Mouse (Mus musculus) mesoderm, embryonic 11.5 days (tissue): Measurements from ENCODE around the gene 2010111I01Rik.
"Not testable (repeated sequence)": the region's sequence is repeated elsewhere in the genome, so short reads cannot be mapped to it uniquely, and the experiment has no call there.

Experiments used
- DNase-seq: peaks from one replicate; pipeline ENCODE4 v3.0.0-alpha.2; 2012; ENCODE audit warnings: low read depth, low spot score

The 2010111I01Rik gene

GRCm38 (mm10) chr13:62955997-62956396, 8.7 kb upstream of the 2010111I01Rik start:
- no peak for DNase-seq

- DNase-seq = no peak
These were observed 7.9 kb upstream of the 2010111I01Rik start for GRCm38 (mm10) chr13:62956776-62957175.

GRCm38 (mm10) chr13:62963358-62963757, 1.3 kb upstream of the 2010111I01Rik start:
- DNase-seq = no peak

DNA sequence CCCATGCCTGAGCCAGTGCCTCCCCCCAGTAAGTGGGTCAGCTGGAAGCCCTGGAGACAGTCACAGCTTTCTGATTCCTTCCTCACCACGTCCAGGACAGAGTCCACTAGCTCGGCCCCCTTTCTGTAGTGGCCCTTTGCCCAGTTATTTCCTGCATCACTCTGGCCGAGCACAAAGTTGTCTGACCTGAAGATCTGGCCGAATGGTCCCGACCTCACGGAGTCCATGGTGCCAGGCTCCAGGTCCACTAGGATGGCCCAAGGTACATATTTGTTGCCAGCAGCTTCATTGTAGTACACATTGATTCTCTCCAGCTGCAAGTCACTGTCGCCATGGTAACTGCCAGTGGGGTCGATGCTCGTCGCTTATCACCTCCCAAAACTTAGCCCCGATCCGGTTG, 3.5 kb downstream of the 2010111I01Rik start:
- DNase-seq = no peak

DNA sequence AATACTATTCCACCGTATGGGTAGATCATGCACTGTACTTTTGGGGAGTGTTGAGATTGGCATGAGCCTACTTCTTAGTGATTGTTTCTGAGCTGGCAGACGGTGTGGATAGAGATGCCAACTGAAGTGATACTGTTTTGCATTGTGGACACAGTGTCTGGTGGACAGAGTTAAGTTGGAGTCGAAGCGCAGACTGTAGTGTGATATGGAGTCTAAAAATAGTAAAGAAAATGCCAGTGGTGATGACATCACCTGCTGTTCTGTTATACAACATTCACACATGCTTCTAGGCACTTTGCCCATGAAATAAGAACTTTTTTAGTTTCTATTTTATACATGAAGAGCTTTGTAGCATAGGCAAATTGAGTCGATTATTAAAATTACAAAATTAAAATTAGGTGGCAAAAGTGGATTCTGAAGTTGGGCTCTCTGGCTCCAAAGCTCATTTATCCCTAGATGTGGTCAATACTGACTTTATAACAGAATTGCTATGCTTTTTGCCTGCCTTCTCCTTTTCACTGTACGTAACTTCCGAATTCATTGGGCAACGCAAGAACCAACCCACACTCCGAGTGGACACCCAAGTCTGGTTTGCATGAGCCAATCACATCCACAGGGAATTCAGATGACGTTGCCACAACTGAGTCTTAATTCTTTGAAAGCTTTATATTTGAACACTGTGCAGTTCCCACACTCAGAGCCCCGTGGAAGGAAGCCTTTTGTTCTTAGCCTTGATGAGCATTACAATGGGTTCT, 6.0 kb downstream of the 2010111I01Rik start:
- no peak for DNase-seq

GRCm38 (mm10) chr13:62972403-62972802, 7.7 kb downstream of the 2010111I01Rik start:
- DNase-seq = no peak

- DNase-seq = no peak
These were observed 8.4 kb downstream of the 2010111I01Rik start for GRCm38 (mm10) chr13:62973111-62973510.

DNA sequence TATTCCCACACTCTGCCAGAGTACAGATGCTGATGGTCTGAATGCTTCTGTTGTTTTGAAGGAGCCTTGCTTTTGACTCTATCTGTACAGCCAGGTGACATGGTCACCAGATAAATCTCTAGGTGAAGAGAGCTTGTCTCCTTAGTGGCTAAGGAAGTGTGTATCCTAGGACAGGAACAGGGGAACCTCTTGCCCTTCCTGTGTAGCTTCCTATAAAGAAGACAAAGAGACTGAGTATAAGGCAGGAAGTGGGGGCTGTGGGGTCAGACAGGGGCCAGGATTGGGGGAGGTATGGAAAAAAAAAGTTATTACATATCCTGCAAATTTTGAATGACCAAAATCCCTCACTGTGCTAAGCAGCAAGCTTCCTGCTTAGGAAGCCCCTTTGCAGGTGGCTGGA, 13.4 kb downstream of the 2010111I01Rik start:
- no peak for DNase-seq

DNA sequence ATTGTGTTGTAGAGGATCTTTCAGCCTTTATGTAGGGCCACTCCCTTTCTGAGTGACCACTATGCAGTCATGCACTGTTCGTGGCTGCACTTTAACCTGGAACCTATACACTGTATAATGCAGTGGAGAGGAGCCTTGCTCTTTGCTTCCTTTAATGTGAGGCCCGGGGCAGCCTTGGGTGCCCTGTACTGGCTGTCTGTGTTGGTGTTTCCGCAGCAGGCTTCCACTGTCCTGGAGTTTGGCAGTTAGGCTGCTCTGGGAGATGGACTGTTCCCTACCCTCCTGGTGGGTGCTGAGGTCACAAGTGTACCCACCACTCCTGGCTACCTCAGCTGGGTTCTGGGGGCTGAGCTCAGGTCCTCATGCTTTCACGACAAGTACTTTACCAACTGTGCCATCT, 14.1 kb downstream of the 2010111I01Rik start:
- no peak for DNase-seq

DNA sequence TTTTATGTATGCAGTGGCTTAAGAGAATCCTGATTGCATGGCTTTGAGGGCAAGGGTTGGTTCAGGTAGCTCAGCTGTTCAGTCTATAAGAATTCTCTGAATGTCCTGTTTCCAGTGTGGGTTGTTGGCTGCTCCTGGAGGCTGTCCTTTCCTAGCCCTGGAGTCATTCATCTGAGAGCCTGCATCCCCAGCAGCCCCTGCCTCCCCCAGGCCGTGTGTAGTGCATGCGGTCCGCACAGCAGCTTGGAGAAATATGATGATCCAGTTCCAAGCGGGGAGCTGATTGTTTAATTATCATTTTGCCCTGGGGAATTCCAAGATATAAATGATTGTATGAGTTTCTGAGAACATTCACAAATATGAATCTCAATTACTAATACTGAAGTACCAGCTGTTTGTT, 14.5 kb downstream of the 2010111I01Rik start:
- no peak for DNase-seq

- DNase-seq = no peak
These were observed 15.4 kb downstream of the 2010111I01Rik start for GRCm38 (mm10) chr13:62980131-62980530.

DNA sequence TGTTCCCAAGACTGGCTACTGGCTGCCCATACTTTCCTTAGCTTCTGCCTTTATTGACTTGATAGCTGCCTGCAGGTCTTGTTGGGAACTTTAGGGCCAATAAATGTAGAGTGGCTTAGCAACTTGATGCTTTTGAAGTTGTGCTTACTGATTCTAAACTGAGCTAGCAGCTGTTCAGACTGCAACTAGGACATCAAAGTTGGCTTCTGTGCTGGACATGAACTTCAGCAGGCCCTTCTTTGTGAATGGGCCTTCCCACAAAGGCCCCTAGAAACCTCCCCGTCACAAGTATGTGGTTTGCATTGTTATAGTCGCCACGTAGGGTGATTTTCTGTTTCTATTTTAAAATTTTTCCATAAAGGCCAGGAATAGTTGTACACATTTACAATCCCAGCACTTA, 19.8 kb downstream of the 2010111I01Rik start:
- DNase-seq = no peak

- no peak for DNase-seq
These were observed 25.3 kb downstream of the 2010111I01Rik start for GRCm38 (mm10) chr13:62989891-62990490.

DNA sequence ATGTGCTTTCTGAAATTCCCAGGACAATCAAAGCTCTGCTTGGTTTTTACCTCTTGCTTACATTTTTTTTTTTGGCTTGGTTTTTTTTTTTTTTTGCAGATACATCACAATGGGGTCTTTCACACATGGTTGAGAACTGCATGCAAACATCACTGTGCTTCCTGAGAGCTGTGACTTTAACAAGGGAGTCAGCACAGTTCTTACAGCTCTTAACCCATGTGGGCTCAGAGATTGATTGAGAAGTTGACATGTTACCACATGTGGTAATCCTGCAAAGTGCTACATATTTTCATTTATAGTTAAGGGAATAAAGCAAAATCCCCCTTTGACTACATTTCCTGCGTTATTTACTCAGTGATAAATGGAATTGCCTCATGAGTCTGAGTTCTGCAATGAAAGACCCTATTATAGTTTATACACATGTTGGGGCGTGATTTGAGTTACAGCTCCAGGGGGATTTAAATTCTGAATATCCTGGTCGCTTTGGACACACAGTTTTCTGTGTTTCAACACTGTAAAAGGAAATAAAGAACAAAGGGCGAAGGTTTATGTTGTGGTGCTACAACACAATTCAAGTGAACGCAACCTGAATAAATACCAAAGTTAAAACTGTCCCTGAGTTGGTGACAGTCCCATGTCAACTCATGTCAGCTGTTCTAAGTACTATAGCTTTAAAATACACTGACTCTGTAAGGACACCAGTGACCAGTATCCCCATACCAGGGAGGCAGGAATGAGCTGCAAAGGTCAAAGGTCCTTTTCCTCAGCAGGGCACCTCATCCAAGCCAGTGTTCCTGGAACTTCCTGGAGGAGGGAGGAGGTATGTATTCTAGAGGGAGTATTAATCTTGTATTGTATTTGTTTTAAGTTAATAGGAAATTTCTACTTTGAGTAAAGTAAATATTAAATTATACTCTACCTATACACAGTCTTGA, 29.1 kb downstream of the 2010111I01Rik start:
- DNase-seq = peak; percentile 31

DNA sequence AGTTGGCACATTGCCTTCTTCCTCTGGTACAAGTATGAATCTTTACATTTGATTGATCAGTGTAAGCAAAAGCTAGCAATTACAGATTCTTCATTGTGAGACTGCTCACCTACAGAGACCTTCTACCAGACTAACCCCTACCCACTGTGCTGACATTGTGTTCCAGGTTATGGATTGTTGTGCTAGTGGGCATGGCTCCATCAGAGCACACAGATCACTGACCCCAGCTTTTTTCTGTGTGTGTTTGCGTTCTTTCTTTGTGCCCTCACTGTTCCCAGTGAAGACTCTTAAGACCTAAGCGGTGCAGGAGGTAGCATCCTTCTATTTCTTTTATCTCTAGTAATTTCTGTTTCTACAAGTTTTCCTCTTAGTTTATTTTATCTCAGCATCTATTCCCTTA, 32.1 kb downstream of the 2010111I01Rik start:
- DNase-seq = no peak

- DNase-seq = not testable (repeated sequence)
These were observed 42.8 kb downstream of the 2010111I01Rik start for GRCm38 (mm10) chr13:63007491-63007890.

GRCm38 (mm10) chr13:63010345-63011090, 45.8 kb downstream of the 2010111I01Rik start:
- no peak for DNase-seq

DNA sequence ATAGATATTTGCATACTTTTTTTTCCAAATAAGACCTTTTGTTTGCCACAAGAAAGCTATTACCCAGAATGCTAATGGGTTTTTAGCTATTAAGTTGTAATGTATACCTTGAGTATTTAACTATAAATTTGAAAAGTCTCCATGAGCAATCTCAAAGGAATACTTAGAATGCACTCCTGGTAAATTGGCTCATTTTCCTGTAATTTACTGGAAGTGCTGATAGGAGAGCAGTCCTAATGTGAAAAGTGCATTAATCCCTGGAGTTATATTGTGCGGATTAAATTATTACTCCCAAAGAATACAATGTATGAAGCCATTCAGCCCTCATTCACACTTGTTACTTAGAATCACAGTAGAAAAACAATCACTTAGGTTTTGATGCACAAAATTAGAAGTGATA, 49.7 kb downstream of the 2010111I01Rik start:
- DNase-seq = no peak

DNA sequence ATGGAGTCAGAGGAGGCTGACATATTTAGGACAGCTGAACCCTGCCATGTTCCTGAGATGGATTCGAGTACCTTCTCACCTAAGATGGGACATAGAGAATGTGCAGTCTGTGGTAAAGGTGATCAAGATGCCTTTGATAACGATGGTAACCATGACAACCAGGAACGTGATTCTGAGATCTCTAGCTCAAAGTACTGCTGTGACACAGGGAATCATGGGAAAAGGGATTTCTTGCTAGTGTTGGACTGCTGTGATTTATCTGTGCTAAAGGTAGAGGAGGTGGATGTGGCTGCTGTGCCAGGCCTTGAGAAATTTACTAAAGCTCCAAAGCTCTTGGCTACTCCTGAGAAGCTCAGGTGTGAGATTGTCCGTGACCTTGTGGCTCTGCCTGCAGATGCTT, 50.7 kb downstream of the 2010111I01Rik start:
- no peak for DNase-seq

- DNase-seq = no peak
These were observed 51.4 kb downstream of the 2010111I01Rik start for GRCm38 (mm10) chr13:63016056-63016455.
